In the genomic region with DNA sequence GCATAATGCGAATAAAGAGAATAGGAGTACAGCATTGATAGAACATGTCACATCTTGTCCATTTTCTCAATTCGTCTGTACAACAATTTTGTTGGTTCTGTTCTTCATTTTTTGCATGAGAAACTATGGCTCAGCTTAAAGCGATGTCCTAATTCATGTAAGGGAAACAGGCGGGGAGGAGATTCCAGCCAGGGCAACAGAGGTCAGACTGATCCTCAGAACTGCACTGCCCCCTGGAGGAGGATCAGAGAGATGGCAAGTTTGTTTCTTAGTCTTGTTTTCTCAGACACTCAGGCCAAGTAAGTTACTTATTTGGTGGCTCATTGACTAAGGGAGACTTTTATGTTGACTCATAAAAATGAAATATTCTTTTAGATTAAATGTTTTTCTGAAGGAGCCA, we compare ENCODE assay signal across 8 mouse cellular contexts.
DNase-seq lines count a peak whose midpoint lies in the region; ATAC-seq and TF ChIP-seq lines count a peak whose summit lies in the region.

No protein-coding gene starts in this region.

- WGBS in intestine, postnatal 0 days, result 55% methylated on average over 4 of the region's 4 CpGs
- WGBS in intestine, embryonic 16.5 days, result 53% methylated on average over 4 of the region's 4 CpGs

- H3K4me1 ChIP-seq in intestine, postnatal 0 days (replicated peaks; ENCODE audit: control insufficient read depth, insufficient read depth, low read length), result no peaks in the 10 kb centered on the region
- peaks cover 8% of the 10 kb centered on the region; the same call in 1 of the 2 replicates for H3K4me1 ChIP-seq in intestine, embryonic 16.5 days (ENCODE audit: control insufficient read depth, insufficient read depth, low read length)

- H3K4me3 ChIP-seq in intestine, postnatal 0 days (ENCODE audit: low read depth, low read length), result no peak overlapping the region
- H3K4me3 ChIP-seq in intestine, embryonic 16.5 days (ENCODE audit: low read length), result no peak overlapping the region

- no peak overlapping the region for H3K27ac ChIP-seq in intestine, postnatal 0 days (ENCODE audit: low read depth, low read length)
- no peak overlapping the region for H3K27ac ChIP-seq in intestine, embryonic 16.5 days (ENCODE audit: low read length)

- H3K9ac ChIP-seq in intestine, postnatal 0 days (ENCODE audit: low read depth, low read length), result no peak overlapping the region
- no peak overlapping the region for H3K9ac ChIP-seq in intestine, embryonic 16.5 days (ENCODE audit: low read depth, low read length)

- H3K36me3 ChIP-seq in intestine, postnatal 0 days (ENCODE audit: control insufficient read depth, insufficient read depth), result no peaks in the 10 kb centered on the region
- no peaks in the 10 kb centered on the region for H3K36me3 ChIP-seq in intestine, embryonic 16.5 days (ENCODE audit: control insufficient read depth, insufficient read depth, low read length)

- peak; percentile 74 for DNase-seq in ES-CJ7 (ENCODE audit: low read depth, low spot score)
- peak; percentile 35 for DNase-seq in c-Kit-positive CD71-negative TER-119-negative erythroid progenitor cells, embryonic 14.5 days (ENCODE audit: low read depth)
- peak; percentile 69 for DNase-seq in kidney, postnatal 10 days
- peak; percentile 56 for DNase-seq in retina, postnatal 1 day
- DNase-seq in right cerebral cortex, adult 18-20 months, result no peak

- H3K9me3 ChIP-seq in intestine, postnatal 0 days (ENCODE audit: control insufficient read depth), result no peaks in the 10 kb centered on the region
- H3K9me3 ChIP-seq in intestine, embryonic 16.5 days (ENCODE audit: control insufficient read depth, low read length), result no peaks in the 10 kb centered on the region

- TF ChIP-seq CTCF in intestine, postnatal 0 days (IDR thresholded peaks at IDR 0.05; ENCODE audit: low read depth), result peak; percentile 77

- H3K27me3 ChIP-seq in intestine, postnatal 0 days (replicated peaks; ENCODE audit: control insufficient read depth, insufficient read depth, low read length), result no peaks in the 10 kb centered on the region
- H3K27me3 ChIP-seq in intestine, embryonic 16.5 days (replicated peaks; ENCODE audit: control insufficient read depth, insufficient read depth, low read length), result no peaks in the 10 kb centered on the region

- no peak for ATAC-seq in intestine, postnatal 0 days
- no peak for ATAC-seq in intestine, embryonic 16.5 days
- ATAC-seq in erythroblast, adult 5-6 weeks (replicated peaks; ENCODE audit: low FRiP score, poor library complexity, severe bottlenecking), result no peak

- no peak overlapping the region for H3K4me2 ChIP-seq in intestine, postnatal 0 days (replicated peaks; ENCODE audit: low read depth)
- no peak overlapping the region for H3K4me2 ChIP-seq in intestine, embryonic 16.5 days (ENCODE audit: low read depth, low read length)
